Mouse (Mus musculus) adrenal gland, adult 18-20 months (tissue): ENCODE measurements around the gene Gas2l1. TPM values are rescaled to one million over a fixed set of nuclear protein-coding genes. Genes with fewer than 3 reads are reported as not detected.

Source experiments
- microRNA-seq, 2 experiments: library from miRNA; unstranded; fragments of <30 nt; microRNA quantifications; one replicate each; pipeline ENCODE4 v1.2.0; 2021; ENCODE audit warnings: borderline number of aligned reads in 2 of 2
- total RNA-seq, 2 experiments: library from RNA; stranded (reverse); gene quantifications; 1 replicate in 1 of 2; 2 replicates in 1 of 2; pipeline ENCODE4 v1.2.3; 2021

Gas2l1 gene
- total RNA-seq, 2 experiments from 2014 or later = 45.2 to 49.9 TPM

Small RNAs within 50 kb of the gene (microRNA-seq; reads per million reads assigned to microRNA genes)
- 0 reads per million in 2 experiments for gene Gm47296

Other genes with a start within 250 kb of the Gas2l1 start
- gene Nf2, start 215.8 kb downstream of the Gas2l1 start, total RNA-seq = 100 to 1,000 TPM in 1 of 2 experiments, 10 to 100 TPM in 1; 63.4 to 136 TPM
- 10 to 100 TPM; 33.3 to 37.6 TPM for gene Nipsnap1, start 191.4 kb downstream of the Gas2l1 start, total RNA-seq
- gene Thoc5, start 170.0 kb downstream of the Gas2l1 start, total RNA-seq = 10 to 100 TPM; 27.9 to 28.0 TPM
- gene Nefh, start 117.3 kb downstream of the Gas2l1 start, total RNA-seq = 1 to 10 TPM; 1.9 to 2.7 TPM
- gene Ap1b1, start 78.5 kb downstream of the Gas2l1 start, total RNA-seq = 10 to 100 TPM; 54.3 to 73.9 TPM
- under 1 TPM in 1 of 2 experiments, not detected in 1; 0.46 TPM for gene Rasl10a, start 7.2 kb downstream of the Gas2l1 start, total RNA-seq
- 10 to 100 TPM; 16.3 to 19.5 TPM for gene Rhbdd3, start 33.6 kb upstream of the Gas2l1 start, total RNA-seq
- gene Ewsr1, start 33.9 kb upstream of the Gas2l1 start, total RNA-seq = 100 to 1,000 TPM; 211 to 300 TPM
- gene Emid1, start 86.9 kb upstream of the Gas2l1 start, total RNA-seq = 1 to 10 TPM; 2.2 to 3.4 TPM
- 10 to 100 TPM; 17.2 to 19.1 TPM for gene Kremen1, start 196.2 kb upstream of the Gas2l1 start, total RNA-seq